Mouse (Mus musculus): ENCODE measurements around the gene Snrnp200. TPM values are rescaled to one million over a fixed set of nuclear protein-coding genes. Genes with fewer than 3 reads are reported as not detected.

The Snrnp200 gene
- polyA plus RNA-seq, 1 experiment from 2014 or later = 28.2 TPM

Other genes starting within 250 kb of the Snrnp200 start
- 4.3 and 5.0 TPM in 2 replicates for gene Ap4e1, start 199.7 kb upstream of the Snrnp200 start, polyA plus RNA-seq (2015; fragmentation: Nextera tagmentation; extraction: Ambion mirVana)
- gene Blvra, start 137.7 kb upstream of the Snrnp200 start, polyA plus RNA-seq (2015; fragmentation: Nextera tagmentation; extraction: Ambion mirVana) = 47.0 and 49.3 TPM in 2 replicates
- gene Ncaph, start 74.4 kb upstream of the Snrnp200 start, polyA plus RNA-seq (2015; fragmentation: Nextera tagmentation; extraction: Ambion mirVana) = 54.8 and 60.1 TPM in 2 replicates
- 21.7 and 21.9 TPM in 2 replicates for gene Itpripl1, start 64.9 kb upstream of the Snrnp200 start, polyA plus RNA-seq (2015; fragmentation: Nextera tagmentation; extraction: Ambion mirVana)
- gene 1810024B03Rik, start 106 bp upstream of the Snrnp200 start, polyA plus RNA-seq (2015; fragmentation: Nextera tagmentation; extraction: Ambion mirVana) = 0.68 and 0.70 TPM in 2 replicates
- gene Ciao1, start 39.4 kb downstream of the Snrnp200 start, polyA plus RNA-seq (2015; fragmentation: Nextera tagmentation; extraction: Ambion mirVana) = 34.7 and 39.8 TPM in 2 replicates
- 10.3 and 10.7 TPM in 2 replicates for gene Tmem127, start 39.5 kb downstream of the Snrnp200 start, polyA plus RNA-seq (2015; fragmentation: Nextera tagmentation; extraction: Ambion mirVana)
- gene Stard7, start 61.8 kb downstream of the Snrnp200 start, polyA plus RNA-seq (2015; fragmentation: Nextera tagmentation; extraction: Ambion mirVana) = 32.7 and 34.9 TPM in 2 replicates
- 1.8 and 2.2 TPM in 2 replicates for gene Dusp2, start 127.8 kb downstream of the Snrnp200 start, polyA plus RNA-seq (2015; fragmentation: Nextera tagmentation; extraction: Ambion mirVana)
- not detected in 2 replicates for gene Astl, start 130.3 kb downstream of the Snrnp200 start, polyA plus RNA-seq (2015; fragmentation: Nextera tagmentation; extraction: Ambion mirVana)
- gene Adra2b, start 154.8 kb downstream of the Snrnp200 start, polyA plus RNA-seq (2015; fragmentation: Nextera tagmentation; extraction: Ambion mirVana) = 16.7 and 19.2 TPM in 2 replicates
- 0.28 and 0.38 TPM in 2 replicates for gene Gpat2, start 216.8 kb downstream of the Snrnp200 start, polyA plus RNA-seq (2015; fragmentation: Nextera tagmentation; extraction: Ambion mirVana)
- gene Fahd2a, start 236.2 kb downstream of the Snrnp200 start, polyA plus RNA-seq (2015; fragmentation: Nextera tagmentation; extraction: Ambion mirVana) = 15.6 and 15.8 TPM in 2 replicates

Measured in liver, embryonic 16.5 days (tissue).